Mouse (Mus musculus) erythroblast, embryonic 14.5 days (primary cell): ENCODE data around the gene Nmur1. TPM values are rescaled to one million over a fixed set of nuclear protein-coding genes. Genes with fewer than 3 reads are reported as not detected.

Experiments used
- H3K27me3 ChIP-seq: 2 replicates; pipeline ENCODE4 v1.6.1; 2012; ENCODE audit warnings: inconsistent platforms; ENCODE audit not compliant: control insufficient read depth
- H3K36me3 ChIP-seq: 2 replicates; pipeline ENCODE4 v1.6.1; 2012; ENCODE audit warnings: mild to moderate bottlenecking, inconsistent platforms; ENCODE audit not compliant: control insufficient read depth
- H3K4me1 ChIP-seq: 2 replicates; pipeline ENCODE4 v1.6.1; 2012; ENCODE audit warnings: inconsistent platforms; ENCODE audit not compliant: control insufficient read depth
- H3K4me3 ChIP-seq: replicated peaks from 2 replicates; pipeline ENCODE3; 2012; ENCODE audit warnings: moderate library complexity, mild to moderate bottlenecking, inconsistent platforms
- H3K9me3 ChIP-seq: 2 replicates; pipeline ENCODE4 v1.6.1; 2012; ENCODE audit warnings: low read length, inconsistent platforms, mixed read lengths; ENCODE audit not compliant: control insufficient read depth
- GATA1 ChIP-seq: IDR thresholded peaks from 2 replicates; pipeline ENCODE4 v1.6.1; 2012; ENCODE audit warnings: low read length, inconsistent platforms, mixed read lengths
- TAL1 ChIP-seq: IDR thresholded peaks from 3 replicates; pipeline ENCODE4 v1.6.1; 2012; ENCODE audit warnings: low read length, inconsistent platforms, mixed read lengths
- polyA plus RNA-seq: library from polyadenylated mRNA; stranded (reverse); fragments of >175 nt; gene quantifications from 2 replicates; pipeline ENCODE4 v1.2.3, GENCODE M21; 2012

Nmur1 gene
- polyA plus RNA-seq, 1 experiment = not detected

- peaks cover 3% of the 10 kb centered on the region; the same call in 1 of the 2 replicates for H3K4me1 ChIP-seq
- H3K36me3 ChIP-seq = no peaks in the 10 kb centered on the region
- H3K27me3 ChIP-seq = no peaks in the 10 kb centered on the region
- no peak for TF ChIP-seq GATA1
- no peak for TF ChIP-seq TAL1
- H3K9me3 ChIP-seq = no peaks in the 10 kb centered on the region
- H3K4me3 ChIP-seq = no peak overlapping the region
These were observed 33.3 kb upstream of the Nmur1 start for GRCm38 (mm10) chr1:86459371-86459770.

- no peak overlapping the region for H3K4me3 ChIP-seq
- no peaks in the 10 kb centered on the region for H3K36me3 ChIP-seq
- no peak for TF ChIP-seq GATA1
- TF ChIP-seq TAL1 = no peak
- no peaks in the 10 kb centered on the region for H3K9me3 ChIP-seq
- H3K4me1 ChIP-seq = peaks cover 3% of the 10 kb centered on the region; the same call in 1 of the 2 replicates
- H3K27me3 ChIP-seq = no peaks in the 10 kb centered on the region
These were observed 31.0 kb upstream of the Nmur1 start for GRCm38 (mm10) chr1:86456892-86457581.

GRCm38 (mm10) chr1:86452713-86453112 lies 26.7 kb upstream of the Nmur1 start:
- TF ChIP-seq GATA1 (no peak), TAL1 (no peak)
- Histone ChIP-seq H3K36me3 (no peaks in the 10 kb centered on the region), H3K4me1 (peaks cover 9% of the 10 kb centered on the region)

GRCm38 (mm10) chr1:86449966-86450365 lies 23.9 kb upstream of the Nmur1 start:
- Histone ChIP-seq H3K36me3 (no peaks in the 10 kb centered on the region), H3K27me3 (no peaks in the 10 kb centered on the region), H3K9me3 (no peaks in the 10 kb centered on the region), H3K4me1 (peaks cover 9% of the 10 kb centered on the region), H3K4me3 (no peak overlapping the region)
- TF ChIP-seq GATA1 = no peak
- TF ChIP-seq TAL1 = no peak

More at GRCm38 (mm10) chr1:86452713-86453112, 26.7 kb upstream of the Nmur1 start:
- no peak overlapping the region for H3K4me3 ChIP-seq
- H3K9me3 ChIP-seq = no peaks in the 10 kb centered on the region
- no peaks in the 10 kb centered on the region for H3K27me3 ChIP-seq

GRCm38 (mm10) chr1:86448272-86448671 lies 22.2 kb upstream of the Nmur1 start:
- no peak overlapping the region for H3K4me3 ChIP-seq
- H3K9me3 ChIP-seq = no peaks in the 10 kb centered on the region
- no peaks in the 10 kb centered on the region for H3K36me3 ChIP-seq
- no peaks in the 10 kb centered on the region for H3K27me3 ChIP-seq
- peaks cover 19% of the 10 kb centered on the region for H3K4me1 ChIP-seq
- TF ChIP-seq TAL1 (no peak), GATA1 (no peak)

GRCm38 (mm10) chr1:86447596-86448171 lies 21.7 kb upstream of the Nmur1 start:
- no peak for TF ChIP-seq TAL1
- TF ChIP-seq GATA1 = no peak
- Histone ChIP-seq H3K4me3 (no peak overlapping the region), H3K9me3 (no peaks in the 10 kb centered on the region), H3K36me3 (no peaks in the 10 kb centered on the region), H3K4me1 (peaks cover 25% of the 10 kb centered on the region), H3K27me3 (peaks cover 4% of the 10 kb centered on the region)

- no peak for TF ChIP-seq TAL1
- no peak for TF ChIP-seq GATA1
- H3K9me3 ChIP-seq = no peaks in the 10 kb centered on the region
- peaks cover 65% of the 10 kb centered on the region for H3K4me1 ChIP-seq
These were observed 17.6 kb upstream of the Nmur1 start for GRCm38 (mm10) chr1:86443386-86444172.

GRCm38 (mm10) chr1:86442832-86443231 lies 16.8 kb upstream of the Nmur1 start:
- Histone ChIP-seq H3K27me3 (peaks cover 4% of the 10 kb centered on the region), H3K4me3 (peak overlapping the region; percentile 74), H3K9me3 (no peaks in the 10 kb centered on the region), H3K36me3 (no peaks in the 10 kb centered on the region), H3K4me1 (peaks cover 68% of the 10 kb centered on the region)
- TF ChIP-seq GATA1 (no peak), TAL1 (no peak)

More at GRCm38 (mm10) chr1:86443386-86444172, 17.6 kb upstream of the Nmur1 start:
- Histone ChIP-seq H3K36me3 (no peaks in the 10 kb centered on the region), H3K27me3 (peaks cover 4% of the 10 kb centered on the region), H3K4me3 (peak overlapping the region; percentile 74)
